ENCODE assay signal across 17 mouse cellular contexts in the genomic region with DNA sequence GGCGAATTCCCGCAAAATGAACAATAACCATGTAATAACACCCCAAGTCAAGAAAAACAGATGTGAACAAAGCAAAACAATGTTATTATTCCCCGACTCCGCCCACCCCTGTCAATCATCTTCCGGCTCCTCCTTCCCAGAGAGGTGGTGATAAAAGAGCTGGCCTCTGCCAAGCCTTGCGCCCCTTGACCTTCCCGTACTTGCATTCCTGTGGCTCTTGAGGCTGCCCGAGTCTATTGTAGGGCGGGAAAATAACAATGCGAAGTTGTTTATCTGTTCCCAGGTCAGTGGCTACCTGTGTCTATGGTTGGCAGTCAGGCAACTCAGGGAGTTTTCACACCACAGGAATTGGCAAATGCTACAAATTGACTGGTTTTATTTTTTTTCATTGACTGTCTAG. TPM values are rescaled to one million over a fixed set of nuclear protein-coding genes. Genes with fewer than 3 reads are reported as not detected.
A peak's percentile ranks its signal among the peaks of the same experiment; 100 is the strongest.
DNase-seq lines count a peak whose midpoint lies in the region; ATAC-seq and TF ChIP-seq lines count a peak whose summit lies in the region.
"Had no signal": no experiment of that assay in that cellular context is flagged by ENCODE, and none has a peak within 500 bp of the region (broad histone marks: within the 10 kb centered on the region; RNA-seq: fewer than 3 reads in every experiment).

No protein-coding gene starts in this region.

- no peak overlapping the region for H3K4me2 ChIP-seq in liver, embryonic 12.5 days
- no peak overlapping the region for H3K4me2 ChIP-seq in stomach, postnatal 0 days (replicated peaks; ENCODE audit: low read depth)
- H3K4me2 ChIP-seq in forebrain, embryonic 15.5 days (replicated peaks), result no peak overlapping the region

- no peak for TF ChIP-seq CTCF in liver, adult 2 months (IDR thresholded peaks at IDR 0.05; ENCODE audit: low read depth, low read length)
- TF ChIP-seq CTCF in stomach, postnatal 0 days (IDR thresholded peaks at IDR 0.05; ENCODE audit: low read depth), result no peak

- no peaks in the 10 kb centered on the region; the same call in 1 of the 2 replicates for H3K4me1 ChIP-seq in liver, adult 2 months (ENCODE audit: control insufficient read depth, insufficient read depth, low read length)
- peaks cover 5% of the 10 kb centered on the region; the same call in 1 of the 2 replicates for H3K4me1 ChIP-seq in liver, embryonic 12.5 days
- H3K4me1 ChIP-seq in stomach, postnatal 0 days (replicated peaks; ENCODE audit: control insufficient read depth, insufficient read depth), result no peaks in the 10 kb centered on the region
- no peaks in the 10 kb centered on the region for H3K4me1 ChIP-seq in forebrain, embryonic 15.5 days

- ATAC-seq in liver, embryonic 12.5 days, result no peak
- peak; percentile 43; the same call in 1 of the 2 replicates for ATAC-seq in stomach, postnatal 0 days (ENCODE audit: low FRiP score, low TSS enrichment)
- no peak for ATAC-seq in forebrain, embryonic 15.5 days (replicated peaks)
- ATAC-seq: forebrain, embryonic 14.5 days had no signal

- TF ChIP-seq POLR2A in liver, adult 2 months (IDR thresholded peaks at IDR 0.05; ENCODE audit: extremely low read depth, insufficient read depth, low read length), result no peak

- no peaks in the 10 kb centered on the region for H3K79me2 ChIP-seq in liver, adult 2 months (ENCODE audit: control insufficient read depth, insufficient read depth, low read length)

- WGBS in liver, adult 2 months, result 52% methylated on average over 10 of the region's 10 CpGs
- 57% methylated on average over 10 of the region's 10 CpGs for WGBS in liver, embryonic 12.5 days (ENCODE audit: insufficient replicate concordance)
- WGBS in stomach, postnatal 0 days, result 60% methylated on average over 10 of the region's 10 CpGs
- 83% methylated on average over 10 of the region's 10 CpGs for WGBS in forebrain, embryonic 15.5 days

- no peaks in the 10 kb centered on the region for H3K9me3 ChIP-seq in liver, embryonic 12.5 days (replicated peaks)
- H3K9me3 ChIP-seq in stomach, postnatal 0 days (ENCODE audit: control insufficient read depth, low read length), result no peaks in the 10 kb centered on the region
- H3K9me3 ChIP-seq in forebrain, embryonic 15.5 days, result no peaks in the 10 kb centered on the region
- H3K9me3 ChIP-seq: midbrain, embryonic 10.5 days had no signal

- no peak overlapping the region for H3K4me3 ChIP-seq in liver, adult 2 months (ENCODE audit: insufficient read depth, low read depth, low read length)
- H3K4me3 ChIP-seq in liver, embryonic 12.5 days, result no peak overlapping the region
- H3K4me3 ChIP-seq in stomach, postnatal 0 days (ENCODE audit: low read depth, low read length), result no peak overlapping the region
- no peak overlapping the region for H3K4me3 ChIP-seq in forebrain, embryonic 15.5 days
- H3K4me3 ChIP-seq: left cerebral cortex, adult 2 months; midbrain, embryonic 10.5 days had no signal

- no peaks in the 10 kb centered on the region for H3K36me3 ChIP-seq in liver, adult 2 months (ENCODE audit: control insufficient read depth, insufficient read depth, low read length)
- H3K36me3 ChIP-seq in liver, embryonic 12.5 days, result no peaks in the 10 kb centered on the region
- H3K36me3 ChIP-seq in stomach, postnatal 0 days (ENCODE audit: control insufficient read depth, insufficient read depth, low read length), result no peaks in the 10 kb centered on the region
- no peaks in the 10 kb centered on the region for H3K36me3 ChIP-seq in forebrain, embryonic 15.5 days
- H3K36me3 ChIP-seq: midbrain, embryonic 10.5 days had no signal

- TF ChIP-seq EP300 in stomach, postnatal 0 days (optimal IDR thresholded peaks at IDR 0.05), result no peak

- peak; percentile 41 to 65 for DNase-seq in adrenal gland, adult (ENCODE audit: inconsistent age in 2 of 2, low spot score in 1 of 2)
- no peak for DNase-seq in adrenal gland, postnatal 25 days
- DNase-seq in liver, adult 2 months (ENCODE audit: extremely low read depth, low read depth, low spot score), result peak; percentile 49
- DNase-seq in kidney, postnatal 14 days, result peak; percentile 46
- DNase-seq in stomach, postnatal 0 days (ENCODE audit: low spot score), result peak; percentile 52
- DNase-seq in spleen, postnatal 10 days (ENCODE audit: low spot score in 2 of 2), result no peak
- DNase-seq: cerebellum, adult 8-10 months had no signal

- H3K27ac ChIP-seq in liver, adult 2 months (replicated peaks; ENCODE audit: insufficient read depth, low read depth, low read length), result no peak overlapping the region
- H3K27ac ChIP-seq in liver, embryonic 12.5 days, result no peak overlapping the region
- no peak overlapping the region for H3K27ac ChIP-seq in stomach, postnatal 0 days (replicated peaks)
- no peak overlapping the region for H3K27ac ChIP-seq in forebrain, embryonic 15.5 days (replicated peaks)
- H3K27ac ChIP-seq: left cerebral cortex, adult 2 months; liver, embryonic 14.5 days; midbrain, embryonic 10.5 days had no signal

- H3K9ac ChIP-seq in liver, adult 2 months (ENCODE audit: low read depth, low read length), result no peak overlapping the region
- no peak overlapping the region for H3K9ac ChIP-seq in liver, embryonic 12.5 days
- H3K9ac ChIP-seq in stomach, postnatal 0 days (ENCODE audit: low read length), result no peak overlapping the region
- no peak overlapping the region for H3K9ac ChIP-seq in forebrain, embryonic 15.5 days (replicated peaks)
- H3K9ac ChIP-seq: liver, embryonic 14.5 days had no signal

- H3K27me3 ChIP-seq in liver, adult 2 months (ENCODE audit: control insufficient read depth, insufficient read depth, low read length), result no peaks in the 10 kb centered on the region
- no peaks in the 10 kb centered on the region for H3K27me3 ChIP-seq in liver, embryonic 12.5 days (replicated peaks)
- no peaks in the 10 kb centered on the region for H3K27me3 ChIP-seq in stomach, postnatal 0 days (ENCODE audit: control insufficient read depth, insufficient read depth, low read length)
- H3K27me3 ChIP-seq in forebrain, embryonic 15.5 days, result no peaks in the 10 kb centered on the region

RNA-seq across cellular contexts. Expression of a gene that starts 9.5 kb away (rescaled TPM):
- 3.0 and 4.8 TPM in 2 replicates for total RNA-seq in adrenal gland, postnatal 25 days (2021)
- 14.5 and 19.8 TPM in 2 replicates for total RNA-seq in liver, adult 2 months (2014; rRNA removed)
- polyA plus RNA-seq in liver, adult 2 months (2012; rRNA removed), result 57.5 and 61.0 TPM in 2 replicates
- 6.7 and 8.1 TPM in 2 replicates for polyA plus RNA-seq in liver, embryonic 12.5 days (2016; fragmentation: Nextera tagmentation; extraction: Ambion mirVana)
- 0.11 TPM in 1 of 2 replicates, not detected in the other for polyA plus RNA-seq in stomach, postnatal 0 days (2015; fragmentation: Nextera tagmentation; extraction: Ambion mirVana)
- not detected in 2 replicates for polyA plus RNA-seq in forebrain, embryonic 15.5 days (2015; fragmentation: Nextera tagmentation; extraction: Ambion mirVana)
- polyA plus RNA-seq: forebrain, embryonic 14.5 days; heart, embryonic 14.5 days; midbrain, embryonic 10.5 days; neural tube, embryonic 11.5 days; stomach, embryonic 14.5 days had no signal

RNA-seq across cellular contexts. Expression of a gene that starts 19.2 kb away (rescaled TPM):
- 0.49 and 2.4 TPM in 2 replicates for total RNA-seq in adrenal gland, postnatal 25 days (2021)
- 0.37 and 0.47 TPM in 2 replicates for total RNA-seq in liver, adult 2 months (2014; rRNA removed)
- polyA plus RNA-seq in liver, adult 2 months (2012; rRNA removed), result 0.12 and 0.51 TPM in 2 replicates
- polyA plus RNA-seq in liver, embryonic 12.5 days (2016; fragmentation: Nextera tagmentation; extraction: Ambion mirVana), result 17.0 and 18.7 TPM in 2 replicates
- polyA plus RNA-seq in stomach, postnatal 0 days (2015; fragmentation: Nextera tagmentation; extraction: Ambion mirVana), result 76.3 and 95.6 TPM in 2 replicates
- 0.64 and 0.70 TPM in 2 replicates for polyA plus RNA-seq in forebrain, embryonic 15.5 days (2015; fragmentation: Nextera tagmentation; extraction: Ambion mirVana)
- total RNA-seq: ES-E14 had no signal
- polyA plus RNA-seq: midbrain, embryonic 10.5 days; neural tube, embryonic 11.5 days had no signal

RNA-seq across cellular contexts. Expression of a gene that starts 48.5 kb away (rescaled TPM):
- total RNA-seq in adrenal gland, postnatal 25 days (2021), result 8.9 and 10.5 TPM in 2 replicates
- total RNA-seq in liver, adult 2 months (2014; rRNA removed), result 0.46 TPM in 1 of 2 replicates, not detected in the other
- polyA plus RNA-seq in liver, adult 2 months (2012; rRNA removed), result not detected in 2 replicates
- polyA plus RNA-seq in liver, embryonic 12.5 days (2016; fragmentation: Nextera tagmentation; extraction: Ambion mirVana), result 0.12 and 0.26 TPM in 2 replicates
- 0.07 and 0.08 TPM in 2 replicates for polyA plus RNA-seq in stomach, postnatal 0 days (2015; fragmentation: Nextera tagmentation; extraction: Ambion mirVana)
- polyA plus RNA-seq in forebrain, embryonic 15.5 days (2015; fragmentation: Nextera tagmentation; extraction: Ambion mirVana), result 0.13 and 0.36 TPM in 2 replicates
- polyA plus RNA-seq: stomach, embryonic 14.5 days had no signal

RNA-seq across cellular contexts. Expression of a gene that starts 53.9 kb away (rescaled TPM):
- total RNA-seq in adrenal gland, postnatal 25 days (2021), result not detected in 2 replicates
- total RNA-seq in liver, adult 2 months (2014; rRNA removed), result not detected in 2 replicates
- polyA plus RNA-seq in liver, adult 2 months (2012; rRNA removed), result not detected in 2 replicates
- not detected in 2 replicates for polyA plus RNA-seq in liver, embryonic 12.5 days (2016; fragmentation: Nextera tagmentation; extraction: Ambion mirVana)
- 0.07 TPM in 1 of 2 replicates, not detected in the other for polyA plus RNA-seq in stomach, postnatal 0 days (2015; fragmentation: Nextera tagmentation; extraction: Ambion mirVana)
- polyA plus RNA-seq in forebrain, embryonic 15.5 days (2015; fragmentation: Nextera tagmentation; extraction: Ambion mirVana), result not detected in 2 replicates
- polyA plus RNA-seq: forebrain, embryonic 14.5 days; heart, embryonic 14.5 days; liver, embryonic 14.5 days; neural tube, embryonic 11.5 days; stomach, embryonic 14.5 days had no signal

RNA-seq across cellular contexts. Expression of a gene that starts 57.5 kb away (rescaled TPM):
- total RNA-seq in adrenal gland, postnatal 25 days (2021), result 4.2 and 4.5 TPM in 2 replicates
- total RNA-seq in liver, adult 2 months (2014; rRNA removed), result 2.4 and 3.2 TPM in 2 replicates
- 1.3 and 1.8 TPM in 2 replicates for polyA plus RNA-seq in liver, adult 2 months (2012; rRNA removed)
- 12.2 and 13.4 TPM in 2 replicates for polyA plus RNA-seq in liver, embryonic 12.5 days (2016; fragmentation: Nextera tagmentation; extraction: Ambion mirVana)
- 1.8 and 2.0 TPM in 2 replicates for polyA plus RNA-seq in stomach, postnatal 0 days (2015; fragmentation: Nextera tagmentation; extraction: Ambion mirVana)
- polyA plus RNA-seq in forebrain, embryonic 15.5 days (2015; fragmentation: Nextera tagmentation; extraction: Ambion mirVana), result 1.0 and 1.1 TPM in 2 replicates

Comparison
In these comparisons a context has a peak if more than half of its experiments do, and no peak if none do; other contexts are left out.
1. DNase-seq: peak in adrenal gland, adult (2 of 2), liver, adult 2 months (single experiment), kidney, postnatal 14 days (single experiment) and stomach, postnatal 0 days (single experiment); none in adrenal gland, postnatal 25 days (single experiment) and spleen, postnatal 10 days (0 of 2).
2. RNA of a gene that starts 19.2 kb away (polyA plus RNA-seq): 76.3 to 95.6 TPM in stomach, postnatal 0 days and 17.0 to 18.7 TPM in liver, embryonic 12.5 days; 0.64 to 0.70 TPM in forebrain, embryonic 15.5 days and 0.12 to 0.51 TPM in liver, adult 2 months; every median in the first group is over 10 times any median in the second.